Mouse (Mus musculus): ENCODE measurements around the gene Naa50.

DNA sequence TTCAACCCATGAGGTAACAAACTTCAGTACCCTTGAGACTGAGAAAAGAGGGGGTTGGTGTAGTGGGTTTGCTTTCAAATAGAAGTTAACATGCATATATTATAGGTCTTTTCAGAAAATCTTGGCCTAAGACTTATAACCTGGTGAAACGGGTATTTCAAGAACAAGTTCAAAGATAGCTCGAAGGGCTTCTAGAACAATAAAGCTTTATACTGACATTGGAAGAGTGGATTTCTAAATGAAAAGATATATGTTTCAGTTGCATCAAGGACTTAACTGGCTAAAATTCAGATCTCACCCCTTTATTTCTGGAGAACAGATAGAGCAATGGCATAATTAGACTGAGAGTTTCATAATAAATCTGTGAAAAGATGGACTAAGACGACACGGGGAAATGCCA, 29.4 kb downstream of the Naa50 start:
- no peak for TF ChIP-seq POLR2A (IDR thresholded peaks at IDR 0.05; ENCODE audit: extremely low read depth, insufficient read depth, low read length)
- no peak for TF ChIP-seq CTCF (IDR thresholded peaks at IDR 0.05; ENCODE audit: extremely low read depth, insufficient read depth, low read length)

All from cortical plate, adult 2 months (tissue).